Mouse (Mus musculus) brain, embryonic 14.5 days (tissue): ENCODE measurements around the gene Cldn1.

ENCODE experiments used
- CTCF ChIP-seq: fragments of 200-500 bp; IDR thresholded peaks from 2 replicates; pipeline ENCODE4 v1.5.1; 2012; ENCODE audit warnings: inconsistent platforms, mild to moderate bottlenecking, moderate library complexity, borderline replicate concordance; ENCODE audit not compliant: insufficient read depth, insufficient read length; ENCODE audit errors: extremely low read depth
- POLR2A ChIP-seq: fragments of 200-500 bp; IDR thresholded peaks from 2 replicates; pipeline ENCODE4 v1.6.1; 2012; ENCODE audit warnings: mild to moderate bottlenecking, inconsistent platforms, borderline replicate concordance; ENCODE audit not compliant: poor library complexity, insufficient read depth, insufficient read length, severe bottlenecking; ENCODE audit errors: extremely low read depth

DNA sequence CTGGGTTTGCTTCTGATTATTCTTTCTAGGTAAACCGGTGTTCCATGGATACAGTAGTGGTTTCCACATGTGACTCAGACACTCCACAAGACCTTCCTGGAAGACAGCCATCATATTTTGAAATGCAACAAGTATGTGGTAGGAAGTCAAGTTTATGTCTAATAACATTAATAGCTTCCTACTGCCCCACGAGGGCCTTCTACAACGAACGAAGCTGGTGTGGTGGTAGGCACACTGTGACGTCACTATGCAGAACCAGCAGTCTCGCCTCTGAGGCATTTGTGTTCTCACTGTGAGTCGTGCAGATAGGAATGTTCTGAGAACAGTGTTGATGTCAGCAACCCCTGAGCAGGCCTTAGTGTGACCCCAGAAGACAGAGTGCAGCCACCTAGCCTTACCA, 55.4 kb downstream of the Cldn1 start:
- TF ChIP-seq POLR2A: no peak
- no peak for TF ChIP-seq CTCF
